Mouse (Mus musculus): Measurements from ENCODE around the gene Rims4.

Gene Rims4

GRCm38 (mm10) chr2:163911826-163912444 is 6.5 kb downstream of the Rims4 start:
- no peak for DNase-seq (ENCODE audit: low read depth, low spot score)

DNA sequence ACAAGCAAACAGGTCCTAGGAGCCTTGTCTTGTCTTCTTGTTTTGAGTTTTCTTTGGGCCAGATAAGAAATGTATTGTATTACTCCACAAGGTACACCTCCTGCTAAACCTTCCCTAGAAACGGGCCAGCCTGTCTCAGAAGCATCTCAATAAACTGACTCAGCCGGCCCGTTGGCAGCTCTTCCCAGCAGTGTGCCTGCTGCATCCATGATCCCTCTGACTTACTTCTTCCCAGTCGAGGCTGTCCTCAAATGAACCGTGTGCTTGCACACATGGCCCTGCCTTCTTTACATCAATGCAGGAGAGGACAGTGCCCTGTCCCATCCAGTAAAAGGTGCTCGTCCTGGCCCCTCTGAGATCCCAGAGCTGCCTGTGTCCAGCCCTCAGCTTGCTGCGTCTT is 8.9 kb downstream of the Rims4 start:
- DNase-seq (ENCODE audit: low read depth, low spot score) = no peak

GRCm38 (mm10) chr2:163907131-163907530 is 11.4 kb downstream of the Rims4 start:
- DNase-seq (ENCODE audit: low read depth, low spot score) = no peak

- DNase-seq (ENCODE audit: low read depth, low spot score) = no peak
Measured at GRCm38 (mm10) chr2:163904323-163904722, 14.2 kb downstream of the Rims4 start.

DNA sequence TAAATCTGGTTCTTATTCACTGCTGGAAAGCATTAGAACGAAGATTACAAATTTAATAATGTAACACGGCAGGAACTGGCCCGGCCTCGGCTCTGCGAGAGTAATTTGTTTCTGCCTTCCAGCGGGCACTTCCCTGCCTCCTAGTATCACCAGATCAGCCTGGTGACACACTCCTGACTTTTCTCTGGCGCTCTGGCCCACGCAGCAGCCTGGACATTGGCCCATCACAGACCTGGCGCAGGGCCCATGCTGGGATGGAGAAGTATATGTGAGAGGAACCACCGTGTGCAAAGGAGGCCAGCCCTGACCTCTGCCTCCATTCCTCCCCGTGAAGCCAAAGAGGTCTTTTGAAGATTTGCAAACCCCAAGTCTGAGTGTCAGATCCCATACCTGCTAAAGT is 15.0 kb downstream of the Rims4 start:
- DNase-seq (ENCODE audit: low read depth, low spot score) = no peak

GRCm38 (mm10) chr2:163902448-163902847 is 16.0 kb downstream of the Rims4 start:
- DNase-seq (ENCODE audit: low read depth, low spot score) = no peak

- no peak for DNase-seq (ENCODE audit: low read depth, low spot score)
Measured at GRCm38 (mm10) chr2:163901043-163901442, 17.4 kb downstream of the Rims4 start.

- DNase-seq (ENCODE audit: low read depth, low spot score) = no peak
Measured at GRCm38 (mm10) chr2:163899910-163900411, 18.5 kb downstream of the Rims4 start.

DNA sequence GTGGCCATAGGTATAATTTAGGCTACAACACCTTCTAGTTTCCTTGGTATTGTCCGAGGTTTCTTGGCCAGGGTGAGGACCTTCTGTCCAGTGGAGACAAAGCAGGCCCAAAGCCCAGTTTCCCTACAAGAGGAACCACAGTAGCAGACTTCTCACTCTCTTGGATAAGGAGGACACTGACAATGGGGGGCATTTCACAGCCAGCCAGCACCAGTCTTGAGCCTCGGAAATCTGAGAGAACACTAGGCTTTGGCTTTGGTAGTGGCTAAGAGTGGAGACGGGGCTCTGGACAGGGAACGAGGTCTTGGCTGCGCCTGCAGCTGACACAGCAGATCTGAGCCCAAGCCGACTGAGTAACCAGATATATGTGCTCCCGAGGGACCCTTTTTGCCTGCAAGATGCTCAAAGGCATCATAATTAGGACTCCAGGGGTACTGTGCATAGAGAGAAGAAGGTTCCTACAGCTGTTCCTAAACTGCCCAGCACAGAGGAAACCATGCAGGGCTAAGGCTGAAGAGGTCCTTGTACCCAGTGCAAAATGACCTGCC is 20.4 kb downstream of the Rims4 start:
- no peak for DNase-seq (ENCODE audit: low read depth, low spot score)

GRCm38 (mm10) chr2:163897026-163897425 is 21.5 kb downstream of the Rims4 start:
- no peak for DNase-seq (ENCODE audit: low read depth, low spot score)

DNA sequence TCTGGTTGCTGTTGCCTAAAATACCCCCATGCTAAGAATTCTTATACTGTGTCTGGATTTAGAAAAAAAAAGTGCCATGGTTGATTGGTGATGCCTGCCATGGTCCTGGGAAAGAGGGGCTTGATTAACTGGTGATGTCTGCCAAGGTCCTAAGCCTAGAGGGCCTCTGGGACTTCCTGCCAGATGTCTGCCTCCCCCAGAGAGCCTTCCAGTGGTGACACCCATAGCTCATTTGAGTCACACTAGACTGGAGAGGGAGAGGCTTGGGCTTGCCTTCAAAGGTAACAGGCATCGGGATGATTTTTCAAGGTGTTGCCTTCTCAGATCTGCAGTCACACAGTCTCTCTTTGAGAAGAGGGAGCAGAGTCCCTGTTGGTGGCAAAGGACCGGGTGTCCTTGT is 23.3 kb downstream of the Rims4 start:
- no peak for DNase-seq (ENCODE audit: low read depth, low spot score)

- DNase-seq (ENCODE audit: low read depth, low spot score) = no peak
Measured at GRCm38 (mm10) chr2:163893446-163894370, 24.8 kb downstream of the Rims4 start.

DNA sequence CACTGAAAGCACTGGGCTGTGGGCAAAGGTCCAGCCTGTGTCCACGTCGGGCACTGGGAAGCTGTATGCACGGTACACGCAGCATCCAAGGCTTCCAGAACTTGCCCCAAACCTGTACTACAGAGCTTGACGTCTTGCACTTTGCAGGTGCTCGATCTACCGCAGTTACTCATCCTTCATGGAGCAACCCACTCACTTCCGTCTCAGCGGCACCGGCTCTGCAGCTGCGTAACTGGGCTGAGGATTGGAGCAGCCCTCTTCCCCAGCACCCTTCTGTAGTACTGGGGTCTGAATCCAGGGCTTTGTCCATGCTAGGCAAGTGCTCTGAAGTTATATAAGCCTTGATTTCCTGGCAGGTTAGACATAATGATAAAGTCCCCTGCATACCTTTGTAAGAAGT is 27.2 kb downstream of the Rims4 start:
- DNase-seq (ENCODE audit: low read depth, low spot score) = no peak

GRCm38 (mm10) chr2:163890586-163890985 is 27.9 kb downstream of the Rims4 start:
- DNase-seq (ENCODE audit: low read depth, low spot score) = no peak

DNA sequence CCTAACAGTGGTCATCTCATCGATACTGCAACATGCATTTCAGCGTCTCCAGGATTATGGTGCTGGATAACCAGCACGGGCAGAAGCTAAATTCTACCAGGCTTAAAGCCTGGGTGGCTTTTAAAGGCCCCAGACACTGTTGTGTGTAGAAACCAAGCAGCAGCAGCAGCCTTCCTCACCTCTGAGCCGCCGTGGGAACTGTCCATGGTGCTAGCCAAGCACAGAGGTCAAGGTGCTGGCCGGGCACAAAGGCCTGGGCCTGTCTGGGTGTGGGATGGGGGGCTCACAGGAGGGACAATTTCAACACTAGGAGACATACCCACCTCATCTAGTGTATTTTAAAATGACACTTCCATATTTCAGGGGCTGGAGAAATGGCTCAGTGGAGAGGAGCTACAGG is 29.1 kb downstream of the Rims4 start:
- no peak for DNase-seq (ENCODE audit: low read depth, low spot score)

DNA sequence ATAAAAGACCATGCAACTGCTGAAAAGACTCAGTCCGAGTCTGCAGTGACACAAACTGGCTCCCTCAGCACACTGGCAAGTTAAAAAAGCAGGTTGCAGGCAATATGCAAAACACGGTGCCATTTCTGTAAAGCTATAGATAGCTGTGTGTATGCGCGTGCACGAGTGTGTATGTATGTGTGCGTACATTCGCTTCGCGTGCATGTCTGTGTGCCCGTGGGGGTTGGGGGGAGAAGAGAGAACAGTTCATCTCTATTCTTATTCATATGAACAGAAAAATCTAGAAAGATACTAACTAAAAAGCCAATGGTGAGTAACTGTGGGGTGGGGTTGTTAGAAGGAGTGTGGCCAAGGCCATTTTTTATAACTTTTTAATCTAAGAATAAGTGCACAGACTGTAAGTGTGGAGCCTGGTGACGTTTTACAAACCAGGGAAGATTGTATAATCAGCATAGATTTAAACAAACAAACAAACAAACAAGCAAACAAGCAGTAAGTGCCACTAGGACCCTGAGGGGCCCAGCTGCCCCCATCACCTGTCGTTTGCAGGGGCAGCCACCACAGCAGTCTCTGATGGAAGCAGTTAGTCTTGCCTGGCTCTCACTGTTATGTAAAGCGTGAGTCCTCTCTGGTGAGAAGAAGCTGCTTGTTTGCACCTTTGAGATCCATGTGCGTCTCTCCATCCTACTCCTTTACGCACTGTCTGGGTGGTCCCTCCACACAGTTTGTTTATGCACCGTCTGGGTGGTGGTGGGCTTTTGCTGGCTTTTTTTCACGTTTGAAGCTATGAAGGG is 35.4 kb downstream of the Rims4 start:
- no peak for DNase-seq (ENCODE audit: low read depth, low spot score)

GRCm38 (mm10) chr2:163880891-163881290 is 37.6 kb downstream of the Rims4 start:
- no peak for DNase-seq (ENCODE audit: low read depth, low spot score)

DNA sequence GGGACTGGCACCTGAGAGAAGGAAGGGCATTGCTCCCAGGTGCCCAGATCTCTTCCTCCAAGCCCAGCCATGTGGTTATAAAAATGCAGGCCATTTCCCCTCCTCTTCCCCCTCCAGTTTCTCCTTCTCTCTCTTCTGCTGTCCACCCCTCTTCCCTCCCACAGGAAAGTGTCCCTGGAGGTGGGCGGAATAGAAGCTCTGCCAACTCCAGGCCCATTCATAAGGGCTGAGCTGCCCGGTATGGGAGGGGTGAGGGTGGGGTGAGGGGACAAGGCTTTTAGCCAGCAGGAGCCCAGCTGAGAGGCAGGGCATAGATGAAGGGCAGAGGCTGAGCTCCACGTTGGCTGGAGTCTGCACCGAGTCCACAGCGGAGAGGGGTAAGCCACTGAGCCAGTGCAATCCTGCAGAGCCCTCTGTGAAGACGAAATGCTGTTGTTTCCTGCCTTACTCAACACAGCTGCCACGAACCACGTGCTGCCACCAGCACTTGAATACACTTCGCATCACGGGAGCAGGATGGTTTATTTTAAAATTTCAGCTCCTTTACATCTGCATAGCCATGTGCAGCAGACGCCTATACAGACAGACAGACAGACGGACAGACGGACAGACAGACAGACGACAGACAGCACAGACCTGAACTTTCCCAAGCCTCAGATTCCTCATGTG is 41.5 kb downstream of the Rims4 start:
- DNase-seq (ENCODE audit: low read depth, low spot score) = no peak

DNA sequence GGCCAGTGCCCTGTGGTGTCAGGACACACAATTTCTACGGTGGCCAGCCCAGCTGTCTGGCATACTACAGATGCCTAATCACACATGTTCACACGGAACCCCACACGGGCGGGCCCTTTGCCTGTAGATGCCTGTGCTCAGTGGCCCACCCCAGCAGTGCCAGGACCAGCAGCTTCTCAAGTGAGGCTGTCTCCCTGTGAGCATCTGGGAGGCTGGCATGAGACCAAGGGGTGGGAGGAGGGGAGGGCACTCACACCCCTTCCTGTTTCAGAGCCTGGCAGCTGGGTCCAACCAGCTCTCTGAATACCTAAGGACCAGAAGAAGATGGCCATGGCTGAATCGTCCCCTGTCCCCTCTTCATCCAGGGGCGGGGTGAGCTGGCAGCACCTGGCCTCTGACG is 43.0 kb downstream of the Rims4 start:
- no peak for DNase-seq (ENCODE audit: low read depth, low spot score)

- DNase-seq (ENCODE audit: low read depth, low spot score) = no peak
Measured at GRCm38 (mm10) chr2:163874877-163875276, 43.6 kb downstream of the Rims4 start.

- no peak for DNase-seq (ENCODE audit: low read depth, low spot score)
Measured at GRCm38 (mm10) chr2:163871906-163872305, 46.6 kb downstream of the Rims4 start.

Data from brain, embryonic 18.5 days (tissue).